Mouse (Mus musculus) ES-E14 (cell line): ENCODE measurements at regions not wholly inside any gene's neighbourhood (a gene's known extent, or its start where the extent isn't known, plus 50 kb on each side); places are given as distances from the start of the nearest gene placed in this dataset.

ENCODE experiments used
- CHD2 ChIP-seq: IDR thresholded peaks from 2 replicates; pipeline ENCODE4 v1.6.1; 2014; ENCODE audit warnings: mild to moderate bottlenecking, low read depth, low read length, inconsistent platforms
- ZC3H11A ChIP-seq: IDR thresholded peaks from 2 replicates; pipeline ENCODE4 v1.6.1; 2012; ENCODE audit warnings: low read depth, mild to moderate bottlenecking, inconsistent platforms, low read length, borderline replicate concordance
- ZNF384 ChIP-seq: IDR thresholded peaks from 2 replicates; pipeline ENCODE4 v1.6.1; 2012; ENCODE audit warnings: low read depth, low read length, inconsistent platforms

- TF ChIP-seq ZC3H11A (no peak), ZNF384 (no peak), CHD2 (no peak)
These were observed 177.0 kb upstream of the Plpp4 start for GRCm38 (mm10) chr7:129079786-129080185.
